Mouse (Mus musculus) testis, adult 2 months (tissue): ENCODE data around the gene Tti1.

Experiments used
- CTCF ChIP-seq: fragments of 200-500 bp; IDR thresholded peaks from 2 replicates; pipeline ENCODE4 v1.5.1; 2012; ENCODE audit warnings: low read depth, mild to moderate bottlenecking, inconsistent platforms, low read length, moderate library complexity; ENCODE audit not compliant: control insufficient read depth, insufficient read depth, insufficient replicate concordance
- POLR2A ChIP-seq: fragments of 200-500 bp; IDR thresholded peaks from 2 replicates; pipeline ENCODE4 v1.6.1; 2012; ENCODE audit warnings: low read depth, mild to moderate bottlenecking, inconsistent platforms, low read length, moderate library complexity; ENCODE audit not compliant: control insufficient read depth

DNA sequence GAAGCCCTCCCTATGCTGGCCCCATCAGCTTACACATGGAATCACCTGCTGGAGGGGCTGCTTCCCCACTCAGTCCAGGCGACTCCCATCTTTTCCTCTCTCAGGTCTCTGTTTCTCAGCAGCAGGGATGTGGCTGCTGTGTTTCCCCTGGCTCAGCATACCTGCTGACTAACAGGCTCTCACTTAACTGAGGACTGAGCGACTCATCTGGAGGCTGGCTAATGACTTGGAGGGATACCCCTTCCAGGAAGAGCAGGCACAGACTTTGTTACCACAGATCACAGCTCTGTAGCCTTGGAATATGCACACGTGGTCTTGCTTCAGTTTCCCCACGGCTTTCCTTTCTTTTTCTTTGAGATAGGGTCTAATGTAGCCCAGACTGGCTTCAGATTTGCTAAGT is 45.0 kb downstream of the Tti1 start:
- TF ChIP-seq CTCF = no peak
- no peak for TF ChIP-seq POLR2A
